Mouse (Mus musculus) embryonic facial prominence, embryonic 14.5 days (tissue): ENCODE results near the gene Map3k14. TPM values are rescaled to one million over a fixed set of nuclear protein-coding genes. Genes with fewer than 3 reads are reported as not detected.

ENCODE experiments used
- ATAC-seq: fragments of 200-750 bp; cut with Nextera tagmentation; 2 replicates; pipeline ENCODE4 v1.8.0; 2017; ENCODE audit warnings: low read depth, moderate number of reproducible peaks, moderate TSS enrichment
- DNase-seq: peaks from one replicate; pipeline ENCODE4 v3.0.0-alpha.2; 2015; ENCODE audit warnings: low spot score
- H3K27ac ChIP-seq: fragments of 300-500 bp; sonication (generic); replicated peaks from 2 replicates; pipeline ENCODE4 v1.5.1; 2014; ENCODE audit warnings: low read depth, mild to moderate bottlenecking, low read length, moderate library complexity
- H3K27me3 ChIP-seq: fragments of 300-500 bp; sonication (generic); replicated peaks from 2 replicates; pipeline ENCODE4 v1.6.1; 2014; ENCODE audit warnings: low read length; ENCODE audit not compliant: control insufficient read depth, insufficient read depth
- H3K36me3 ChIP-seq: fragments of 300-500 bp; sonication (generic); 2 replicates; pipeline ENCODE4 v1.6.1; 2014; ENCODE audit warnings: low read length, mixed read lengths; ENCODE audit not compliant: control insufficient read depth, insufficient read depth
- H3K4me1 ChIP-seq: fragments of 300-500 bp; sonication (generic); 2 replicates; pipeline ENCODE4 v1.6.1; 2014; ENCODE audit warnings: antibody characterized with exemption, low read length; ENCODE audit not compliant: control insufficient read depth, insufficient read depth
- H3K4me2 ChIP-seq: fragments of 300-500 bp; sonication (generic); 2 replicates; pipeline ENCODE4 v1.6.1; 2014; ENCODE audit warnings: low read depth, mild to moderate bottlenecking, low read length, moderate library complexity, mixed read lengths
- H3K4me3 ChIP-seq: fragments of 300-500 bp; sonication (generic); 2 replicates; pipeline ENCODE4 v1.5.1; 2014; ENCODE audit warnings: low read depth, mild to moderate bottlenecking, low read length
- H3K9ac ChIP-seq: fragments of 300-500 bp; sonication (generic); 2 replicates; pipeline ENCODE4 v1.6.1; 2014; ENCODE audit warnings: low read depth, mild to moderate bottlenecking, low read length, moderate library complexity, mixed read lengths
- H3K9me3 ChIP-seq: fragments of 300-500 bp; sonication (generic); 2 replicates; pipeline ENCODE4 v1.6.1; 2016; ENCODE audit warnings: low read length; ENCODE audit not compliant: control insufficient read depth
- WGBS: fragments of 180-500 bp; shearing (Covaris S2); extraction: QIAGEN DNeasy Blood & Tissue Kit; methylation state at CpG from one replicate; pipeline ENCODE4 v1.1.7; 2014; 5-methylcytosine and 5-hydroxymethylcytosine counted together
- polyA plus RNA-seq: library from polyadenylated mRNA; unstranded; fragments of >200 nt; fragmentation: Nextera tagmentation; extraction: Ambion mirVana; gene quantifications from 2 replicates; pipeline ENCODE4 v1.2.1, GENCODE M21; 2014

Gene Map3k14
- polyA plus RNA-seq, 1 experiment from 2014 or later = 4.6 TPM

DNA sequence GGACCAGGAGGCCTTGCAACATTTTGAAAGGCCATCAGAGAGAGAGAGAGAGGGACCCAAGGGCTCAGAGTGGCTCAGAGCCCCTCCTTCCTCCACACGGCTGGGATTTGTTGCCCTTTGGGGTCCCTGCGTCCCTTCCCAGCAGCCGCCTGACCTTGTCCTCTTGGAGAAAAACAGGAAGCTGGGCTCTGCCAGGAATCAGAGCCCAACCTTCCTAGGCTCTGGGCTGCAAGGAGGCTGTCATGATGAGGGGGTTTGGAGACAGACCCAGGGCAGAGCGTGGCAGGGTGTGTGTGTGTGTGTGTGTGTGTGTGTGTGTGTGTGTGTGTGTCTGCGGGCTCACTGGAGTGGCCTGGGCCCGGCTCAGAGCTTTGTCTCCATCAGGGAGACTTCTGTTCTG, 18.7 kb upstream of the Map3k14 start:
- H3K9me3 ChIP-seq = no peaks in the 10 kb centered on the region
- H3K27me3 ChIP-seq = no peaks in the 10 kb centered on the region
- peaks cover 13% of the 10 kb centered on the region; the same call in 1 of the 2 replicates for H3K4me1 ChIP-seq
- no peaks in the 10 kb centered on the region for H3K36me3 ChIP-seq
- no peak overlapping the region for H3K4me3 ChIP-seq
- 29% methylated on average over 5 of the region's 6 CpGs for WGBS
- 0 out of 2 replicates have a peak, but pooled peaks have one; percentile 41 for ATAC-seq
- H3K9ac ChIP-seq = no peak overlapping the region
- no peak overlapping the region for H3K4me2 ChIP-seq
- H3K27ac ChIP-seq = 0 out of 2 replicates have a peak overlapping the region, but pooled peaks have one; percentile 1
- DNase-seq = no peak

DNA sequence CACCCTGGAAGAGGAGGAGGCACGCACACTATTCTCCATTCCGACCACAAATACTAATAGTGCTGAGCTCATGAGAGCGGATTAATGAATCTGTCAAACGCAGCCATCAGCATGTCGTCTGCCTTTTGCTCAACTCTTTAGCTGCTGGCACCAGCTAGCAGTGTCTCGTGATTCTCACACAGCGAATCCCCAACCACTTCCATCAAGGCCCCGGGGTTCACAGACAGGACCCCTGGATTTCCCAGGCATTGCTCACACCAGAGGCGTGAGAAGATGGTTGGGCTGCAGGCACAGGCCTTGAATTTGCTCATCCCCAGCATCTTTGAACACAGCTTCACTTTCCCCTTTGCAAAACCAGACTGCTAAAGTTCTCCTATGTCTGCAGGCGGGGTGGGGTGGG, 18.0 kb upstream of the Map3k14 start:
- Histone ChIP-seq H3K4me3 (no peak overlapping the region), H3K27ac (0 out of 2 replicates have a peak overlapping the region, but pooled peaks have one; percentile 1), H3K9ac (no peak overlapping the region), H3K4me1 (peaks cover 13% of the 10 kb centered on the region; the same call in 1 of the 2 replicates), H3K9me3 (no peaks in the 10 kb centered on the region), H3K4me2 (no peak overlapping the region), H3K36me3 (no peaks in the 10 kb centered on the region), H3K27me3 (no peaks in the 10 kb centered on the region)
- ATAC-seq (no peak), DNase-seq (no peak)
- 85% methylated on average over 10 of the region's 10 CpGs for WGBS

DNA sequence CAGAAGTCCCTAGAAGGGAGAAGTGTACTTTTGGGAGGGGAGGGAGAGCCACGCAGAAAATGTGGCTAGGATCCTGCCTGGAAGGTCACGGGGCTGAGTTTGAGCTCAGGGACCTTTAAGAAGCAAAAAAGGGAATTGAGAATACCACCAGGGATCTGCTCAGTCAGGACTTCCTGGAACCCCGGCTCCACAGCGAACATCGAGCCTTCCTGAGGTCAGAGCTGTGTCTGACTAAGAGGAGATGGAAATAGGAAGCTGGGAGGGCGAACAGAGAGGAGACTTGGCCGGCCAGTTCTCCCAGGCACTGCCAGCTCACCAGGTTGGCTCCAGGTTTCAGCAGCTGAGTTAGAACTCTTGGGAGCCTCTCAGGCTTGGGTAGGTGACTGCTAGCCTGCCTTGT, 14.5 kb upstream of the Map3k14 start:
- no peak overlapping the region for H3K27ac ChIP-seq
- H3K4me2 ChIP-seq = no peak overlapping the region
- H3K9me3 ChIP-seq = no peaks in the 10 kb centered on the region
- no peak overlapping the region for H3K4me3 ChIP-seq
- H3K9ac ChIP-seq = no peak overlapping the region
- DNase-seq (no peak), ATAC-seq (no peak)
- H3K4me1 ChIP-seq = 0 out of 2 replicates have a peak, but pooled peaks cover 5% of the 10 kb centered on the region
- WGBS = 51% methylated on average over 7 of the region's 7 CpGs
- H3K27me3 ChIP-seq = no peaks in the 10 kb centered on the region
- H3K36me3 ChIP-seq = no peaks in the 10 kb centered on the region

DNA sequence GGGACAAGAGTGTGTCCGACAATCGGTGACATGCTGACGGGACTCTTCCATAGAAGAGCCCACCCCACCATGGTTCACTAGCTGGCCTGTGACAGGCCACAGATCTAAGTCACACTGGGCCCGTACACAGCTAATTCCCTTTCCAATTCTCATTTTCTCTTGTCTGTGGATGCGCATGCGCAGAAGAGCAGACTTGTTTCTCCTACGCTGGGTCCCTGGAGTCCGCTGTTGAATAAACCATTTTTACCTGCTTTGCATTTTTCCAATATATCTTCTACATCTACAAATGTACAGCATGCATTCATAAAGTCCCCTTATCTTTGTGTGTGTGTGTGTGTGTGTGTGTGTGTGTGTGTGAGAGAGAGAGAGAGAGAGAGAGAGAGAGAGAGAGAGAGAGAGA, 9.2 kb upstream of the Map3k14 start:
- no peaks in the 10 kb centered on the region for H3K36me3 ChIP-seq
- DNase-seq (no peak), ATAC-seq (no peak)
- no peak overlapping the region for H3K4me3 ChIP-seq
- H3K4me2 ChIP-seq = no peak overlapping the region
- WGBS = 89% methylated on average over 8 of the region's 8 CpGs
- no peak overlapping the region for H3K9ac ChIP-seq
- H3K9me3 ChIP-seq = no peaks in the 10 kb centered on the region
- no peak overlapping the region for H3K27ac ChIP-seq
- no peaks in the 10 kb centered on the region for H3K27me3 ChIP-seq
- H3K4me1 ChIP-seq = no peaks in the 10 kb centered on the region

DNA sequence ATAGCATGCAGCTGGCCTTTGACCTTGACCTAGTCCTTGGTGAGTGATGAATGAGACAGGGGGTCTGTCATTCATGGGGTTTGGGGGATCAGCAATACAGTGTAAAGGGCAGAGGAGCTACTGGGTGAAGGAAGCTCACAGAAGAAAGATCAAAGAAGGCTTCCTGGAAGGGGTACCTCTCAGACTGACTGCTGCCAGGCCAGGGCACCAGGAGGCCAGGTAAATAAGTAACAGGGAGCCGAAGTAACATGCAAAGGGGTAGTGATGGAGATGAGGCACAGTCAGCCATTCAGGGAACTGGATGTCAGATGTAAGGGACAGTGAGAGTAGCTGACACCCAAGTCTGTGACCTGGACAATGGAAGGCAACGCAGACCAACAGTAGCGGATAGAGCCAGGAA, 5.6 kb upstream of the Map3k14 start:
- WGBS = 85% methylated on average over 3 of the region's 3 CpGs

DNA sequence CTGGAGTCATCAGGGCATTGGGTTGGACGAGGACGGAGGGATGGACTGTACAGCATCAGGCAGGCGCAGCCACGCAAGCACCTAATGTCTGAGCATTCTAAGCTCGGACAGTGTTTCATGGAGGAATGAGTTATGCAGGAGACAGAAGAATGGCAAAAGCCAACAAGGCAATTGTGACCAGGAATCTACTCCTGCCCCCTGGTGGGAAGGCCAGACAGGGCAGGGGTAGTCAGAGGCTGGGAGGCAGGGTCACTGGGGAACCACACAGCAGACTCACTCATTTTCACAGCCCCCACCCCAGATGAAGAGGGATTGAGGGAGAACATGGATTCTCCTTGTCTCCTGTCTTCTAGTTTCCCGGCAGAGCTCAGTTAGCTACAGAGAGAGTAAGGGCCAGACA, 4.7 kb upstream of the Map3k14 start:
- Histone ChIP-seq H3K9me3 (no peaks in the 10 kb centered on the region), H3K4me1 (peaks cover 11% of the 10 kb centered on the region; the same call in 1 of the 2 replicates), H3K36me3 (no peaks in the 10 kb centered on the region), H3K4me3 (no peak overlapping the region), H3K4me2 (no peak overlapping the region), H3K9ac (no peak overlapping the region), H3K27me3 (no peaks in the 10 kb centered on the region), H3K27ac (no peak overlapping the region)
- no peak for DNase-seq
- no peak for ATAC-seq
- WGBS = 65% methylated on average over 6 of the region's 6 CpGs

More for the DNA sequence above, 5.6 kb upstream of the Map3k14 start:
- ATAC-seq (no peak), DNase-seq (no peak)
- H3K36me3 ChIP-seq = no peaks in the 10 kb centered on the region
- no peaks in the 10 kb centered on the region for H3K27me3 ChIP-seq
- no peak overlapping the region for H3K9ac ChIP-seq
- no peaks in the 10 kb centered on the region for H3K9me3 ChIP-seq
- no peak overlapping the region for H3K4me3 ChIP-seq
- H3K27ac ChIP-seq = no peak overlapping the region
- peaks cover 10% of the 10 kb centered on the region; the same call in 1 of the 2 replicates for H3K4me1 ChIP-seq
- H3K4me2 ChIP-seq = no peak overlapping the region

DNA sequence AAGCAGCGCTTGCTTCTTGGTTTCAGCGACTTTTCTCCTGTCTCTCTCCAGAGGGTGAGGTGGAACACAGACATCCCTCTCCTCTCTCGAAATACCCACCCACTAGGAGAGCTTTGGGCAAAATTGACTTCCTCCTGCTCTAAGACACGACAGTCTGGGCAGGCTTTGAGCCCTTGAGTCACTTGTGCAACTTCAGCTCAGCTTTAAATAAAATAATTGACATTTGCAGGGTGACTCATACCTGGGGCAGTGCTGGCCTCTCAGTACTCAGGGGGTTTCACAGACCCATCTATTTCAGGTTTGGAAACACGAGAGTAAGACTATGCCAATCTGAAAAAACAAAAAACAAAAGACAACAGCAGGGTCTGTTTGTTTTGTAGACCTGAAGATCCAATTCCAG, 2.2 kb upstream of the Map3k14 start:
- H3K4me2 ChIP-seq = no peak overlapping the region
- H3K4me3 ChIP-seq = no peak overlapping the region
- no peaks in the 10 kb centered on the region for H3K9me3 ChIP-seq
- no peaks in the 10 kb centered on the region for H3K27me3 ChIP-seq
- H3K9ac ChIP-seq = no peak overlapping the region
- no peak for DNase-seq
- ATAC-seq = no peak
- peaks cover 32% of the 10 kb centered on the region for H3K4me1 ChIP-seq
- H3K36me3 ChIP-seq = no peaks in the 10 kb centered on the region
- H3K27ac ChIP-seq = no peak overlapping the region
- WGBS = 63% methylated on average over 5 of the region's 5 CpGs

DNA sequence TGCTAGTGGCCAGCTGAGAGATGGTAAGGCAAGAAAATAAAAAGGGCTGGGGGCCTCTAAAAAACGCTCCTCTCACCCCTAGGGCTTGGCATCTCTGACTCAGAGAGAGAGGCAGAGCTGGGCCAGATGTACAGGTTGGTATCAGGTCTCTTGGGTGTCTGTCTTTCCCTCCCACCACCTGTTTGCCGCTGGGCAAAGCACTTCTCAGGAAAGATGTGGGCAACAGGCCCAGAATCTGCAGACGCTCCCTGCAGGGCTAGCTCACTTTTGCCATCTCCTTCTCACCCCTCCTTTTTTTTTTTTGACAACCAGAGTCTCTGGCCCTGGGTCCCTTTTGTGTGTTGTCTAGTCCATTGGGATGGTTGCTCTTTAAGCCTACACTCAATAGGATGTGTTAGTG, 1.6 kb upstream of the Map3k14 start:
- peak overlapping the region; percentile 90 for H3K27ac ChIP-seq
- 71% methylated on average over 3 of the region's 3 CpGs for WGBS
- no peak for DNase-seq

DNA sequence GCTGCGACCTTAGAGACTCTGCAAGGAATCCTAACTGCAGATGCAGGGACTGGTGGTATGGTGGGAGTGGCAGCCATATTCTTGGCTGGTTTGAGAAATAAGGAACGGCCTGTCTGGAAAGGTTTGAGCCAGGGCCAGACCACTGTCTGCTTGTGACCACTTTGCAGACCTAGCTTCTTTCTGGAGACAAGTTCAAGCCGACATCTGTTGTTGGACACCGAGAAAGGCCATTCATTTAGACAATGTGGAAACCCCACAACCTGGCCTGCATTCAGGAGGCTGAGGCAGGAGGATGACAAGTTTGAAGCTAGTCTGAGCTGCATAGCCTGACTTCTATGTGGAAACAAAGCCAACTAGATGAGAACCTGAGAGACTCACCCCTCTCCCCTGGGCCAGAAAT, 1.1 kb upstream of the Map3k14 start:
- Histone ChIP-seq H3K9me3 (no peaks in the 10 kb centered on the region), H3K27me3 (no peaks in the 10 kb centered on the region), H3K4me2 (peak overlapping the region; percentile 58), H3K36me3 (no peaks in the 10 kb centered on the region), H3K4me1 (peaks cover 40% of the 10 kb centered on the region), H3K4me3 (no peak overlapping the region), H3K27ac (peak overlapping the region; percentile 90), H3K9ac (no peak overlapping the region)
- ATAC-seq = no peak
- no peak for DNase-seq
- 71% methylated on average over 4 of the region's 4 CpGs for WGBS

More for the DNA sequence above, 1.6 kb upstream of the Map3k14 start:
- H3K4me2 ChIP-seq = no peak overlapping the region
- no peak overlapping the region for H3K9ac ChIP-seq
- no peak for ATAC-seq
- H3K9me3 ChIP-seq = no peaks in the 10 kb centered on the region
- H3K27me3 ChIP-seq = no peaks in the 10 kb centered on the region
- peaks cover 36% of the 10 kb centered on the region for H3K4me1 ChIP-seq
- no peaks in the 10 kb centered on the region for H3K36me3 ChIP-seq
- no peak overlapping the region for H3K4me3 ChIP-seq
